Mouse (Mus musculus) lung, postnatal 0 days (tissue): Measurements from ENCODE around the gene Pias1. TPM values are rescaled to one million over a fixed set of nuclear protein-coding genes. Genes with fewer than 3 reads are reported as not detected.

Experiments
- ATAC-seq: fragments of 200-750 bp; cut with Nextera tagmentation; 2 replicates; pipeline ENCODE4 v1.8.0; 2017; ENCODE audit warnings: moderate library complexity
- DNase-seq: peaks from one replicate; pipeline ENCODE4 v3.0.0-alpha.2; 2016; ENCODE audit warnings: low spot score
- H3K27ac ChIP-seq: fragments of 300-500 bp; sonication (generic); 2 replicates; pipeline ENCODE4 v1.5.1; 2014; ENCODE audit warnings: antibody characterized with exemption, mild to moderate bottlenecking, low read length, mixed read lengths
- H3K27me3 ChIP-seq: fragments of 300-500 bp; sonication (generic); replicated peaks from 2 replicates; pipeline ENCODE4 v1.6.1; 2014; ENCODE audit warnings: low read length, mixed read lengths; ENCODE audit not compliant: insufficient read depth
- H3K36me3 ChIP-seq: fragments of 300-500 bp; sonication (generic); 2 replicates; pipeline ENCODE4 v1.6.1; 2014; ENCODE audit warnings: low read length, mixed read lengths; ENCODE audit not compliant: insufficient read depth
- H3K4me1 ChIP-seq: fragments of 300-500 bp; sonication (generic); 2 replicates; pipeline ENCODE4 v1.6.1; 2014; ENCODE audit warnings: antibody characterized with exemption, low read depth, low read length, mixed read lengths; ENCODE audit not compliant: insufficient read depth
- H3K4me2 ChIP-seq: fragments of 300-500 bp; sonication (generic); replicated peaks from 2 replicates; pipeline ENCODE4 v1.6.1; 2014; ENCODE audit warnings: low read depth, mild to moderate bottlenecking, low read length, moderate library complexity, mixed read lengths
- H3K4me3 ChIP-seq: fragments of 300-500 bp; sonication (generic); 2 replicates; pipeline ENCODE4 v1.5.1; 2014; ENCODE audit warnings: low read depth, low read length
- H3K9ac ChIP-seq: fragments of 300-500 bp; sonication (generic); replicated peaks from 2 replicates; pipeline ENCODE4 v1.6.1; 2014; ENCODE audit warnings: low read depth, mild to moderate bottlenecking
- H3K9me3 ChIP-seq: fragments of 300-500 bp; sonication (generic); 2 replicates; pipeline ENCODE4 v1.6.1; 2016; ENCODE audit warnings: low read length, mixed read lengths
- CTCF ChIP-seq: IDR thresholded peaks from 2 replicates; pipeline ENCODE4 v1.5.1; 2016; ENCODE audit warnings: antibody characterized with exemption, mild to moderate bottlenecking
- EP300 ChIP-seq: IDR thresholded peaks from 2 replicates; pipeline ENCODE4 v1.6.1; 2016; ENCODE audit warnings: antibody characterized with exemption, mild to moderate bottlenecking, control low read depth
- WGBS: fragments of 180-500 bp; shearing (Covaris S2); extraction: QIAGEN DNeasy Blood & Tissue Kit; methylation state at CpG from one replicate; pipeline ENCODE4 v1.1.7; 2014; 5-methylcytosine and 5-hydroxymethylcytosine counted together
- polyA plus RNA-seq: library from polyadenylated mRNA; unstranded; fragments of >200 nt; fragmentation: Nextera tagmentation; extraction: Ambion mirVana; gene quantifications from 2 replicates; pipeline ENCODE4 v1.2.1, GENCODE M21; 2015

Pias1 gene
- polyA plus RNA-seq, 1 experiment from 2014 or later: 59.6 TPM

GRCm38 (mm10) chr9:62998561-62998960 is 10.8 kb upstream of the Pias1 start:
- Histone ChIP-seq H3K27ac (no peak overlapping the region), H3K4me3 (no peak overlapping the region), H3K4me1 (no peaks in the 10 kb centered on the region; the same call in 1 of the 2 replicates), H3K4me2 (no peak overlapping the region), H3K36me3 (no peaks in the 10 kb centered on the region), H3K9ac (no peak overlapping the region), H3K27me3 (no peaks in the 10 kb centered on the region), H3K9me3 (no peaks in the 10 kb centered on the region)
- 13% methylated on average over 3 of the region's 3 CpGs for WGBS
- TF ChIP-seq CTCF (no peak), EP300 (no peak)
- no peak for DNase-seq
- ATAC-seq: no peak

GRCm38 (mm10) chr9:62997626-62998025 is 9.9 kb upstream of the Pias1 start:
- WGBS: 85% methylated on average over 3 of the region's 3 CpGs

GRCm38 (mm10) chr9:62995186-62995585 is 7.5 kb upstream of the Pias1 start:
- WGBS: 7% methylated on average over 2 of the region's 2 CpGs
- ATAC-seq (peak; percentile 97), DNase-seq (peak; percentile 89)
- Histone ChIP-seq H3K4me3 (no peak overlapping the region), H3K4me2 (no peak overlapping the region), H3K4me1 (no peaks in the 10 kb centered on the region; the same call in 1 of the 2 replicates), H3K27me3 (no peaks in the 10 kb centered on the region), H3K9ac (no peak overlapping the region), H3K9me3 (no peaks in the 10 kb centered on the region), H3K27ac (peak overlapping the region; percentile 14; the same call in 1 of the 2 replicates), H3K36me3 (no peaks in the 10 kb centered on the region)
- TF ChIP-seq EP300 (peak; percentile 99), CTCF (no peak)

More at GRCm38 (mm10) chr9:62997626-62998025, 9.9 kb upstream of the Pias1 start:
- H3K27me3 ChIP-seq: no peaks in the 10 kb centered on the region
- no peak for TF ChIP-seq EP300
- TF ChIP-seq CTCF: no peak
- H3K27ac ChIP-seq: no peak overlapping the region
- no peak overlapping the region for H3K9ac ChIP-seq
- no peak for ATAC-seq
- H3K4me2 ChIP-seq: no peak overlapping the region
- no peak overlapping the region for H3K4me3 ChIP-seq
- H3K4me1 ChIP-seq: no peaks in the 10 kb centered on the region; the same call in 1 of the 2 replicates
- H3K36me3 ChIP-seq: no peaks in the 10 kb centered on the region
- no peak for DNase-seq
- no peaks in the 10 kb centered on the region for H3K9me3 ChIP-seq

- DNase-seq (no peak), ATAC-seq (no peak)
- TF ChIP-seq CTCF: no peak
- no peak for TF ChIP-seq EP300
- WGBS: 97% methylated on average over 3 of the region's 3 CpGs
- Histone ChIP-seq H3K9ac (no peak overlapping the region), H3K4me2 (no peak overlapping the region), H3K4me1 (no peaks in the 10 kb centered on the region; the same call in 1 of the 2 replicates), H3K9me3 (no peaks in the 10 kb centered on the region), H3K27ac (no peak overlapping the region), H3K4me3 (no peak overlapping the region), H3K36me3 (no peaks in the 10 kb centered on the region), H3K27me3 (no peaks in the 10 kb centered on the region)
These were observed 2.4 kb upstream of the Pias1 start for GRCm38 (mm10) chr9:62990134-62990533.

GRCm38 (mm10) chr9:62980777-62981202 is 6.9 kb downstream of the Pias1 start:
- DNase-seq (peak; percentile 97), ATAC-seq (peak; percentile 97)
- Histone ChIP-seq H3K27me3 (no peaks in the 10 kb centered on the region), H3K9me3 (no peaks in the 10 kb centered on the region), H3K36me3 (no peaks in the 10 kb centered on the region), H3K4me1 (0 out of 2 replicates have a peak, but pooled peaks cover 2% of the 10 kb centered on the region), H3K4me3 (peak overlapping the region; percentile 85), H3K27ac (peak overlapping the region; percentile 92), H3K4me2 (peak overlapping the region; percentile 83), H3K9ac (peak overlapping the region; percentile 88)
- TF ChIP-seq EP300 (no peak), CTCF (no peak; the same call in 1 of the 2 replicates)
- WGBS: under 1% methylated on average over 38 of the region's 38 CpGs

- peak; percentile 68 for DNase-seq
- H3K4me2 ChIP-seq: peak overlapping the region; percentile 83
- no peaks in the 10 kb centered on the region for H3K27me3 ChIP-seq
- peak; percentile 75 for ATAC-seq
- TF ChIP-seq EP300 (no peak), CTCF (0 out of 2 replicates have a peak, but pooled peaks have one; percentile 1)
- H3K4me1 ChIP-seq: 0 out of 2 replicates have a peak, but pooled peaks cover 2% of the 10 kb centered on the region
- peak overlapping the region; percentile 92 for H3K27ac ChIP-seq
- no peaks in the 10 kb centered on the region for H3K36me3 ChIP-seq
- WGBS: 2% methylated on average over 50 of the region's 63 CpGs
- peak overlapping the region; percentile 85 for H3K4me3 ChIP-seq
- H3K9me3 ChIP-seq: no peaks in the 10 kb centered on the region
- peak overlapping the region; percentile 88 for H3K9ac ChIP-seq
These were observed 7.5 kb downstream of the Pias1 start for GRCm38 (mm10) chr9:62980162-62980776.
